ENCODE assay signal across 25 mouse cellular contexts in genomic region chr15:86077934-86078333, GRCm38 (mm10). TPM values are rescaled to one million over a fixed set of nuclear protein-coding genes. Genes with fewer than 3 reads are reported as not detected.
A peak's percentile ranks its signal among the peaks of the same experiment; 100 is the strongest.
DNase-seq lines count a peak whose midpoint lies in the region; ATAC-seq lines count a peak whose summit lies in the region.
"Had no signal": no experiment of that assay in that cellular context is flagged by ENCODE, and none has a peak within 500 bp of the region (broad histone marks: within the 10 kb centered on the region; RNA-seq: fewer than 3 reads in every experiment).

No protein-coding gene starts in this region.

- WGBS in forebrain, embryonic 14.5 days, result 91% methylated on average over 5 of the region's 5 CpGs
- 82% methylated on average over 5 of the region's 5 CpGs for WGBS in forebrain, embryonic 15.5 days
- 46% methylated on average over 5 of the region's 5 CpGs for WGBS in heart, embryonic 10.5 days
- 32% methylated on average over 5 of the region's 5 CpGs for WGBS in heart, embryonic 13.5 days
- WGBS in liver, embryonic 11.5 days, result 65% methylated on average over 5 of the region's 5 CpGs
- 44% methylated on average over 5 of the region's 5 CpGs for WGBS in liver, embryonic 12.5 days (ENCODE audit: insufficient replicate concordance)

- no peaks in the 10 kb centered on the region for H3K36me3 ChIP-seq in forebrain, embryonic 14.5 days (ENCODE audit: control insufficient read depth, insufficient read depth, low read length)
- no peaks in the 10 kb centered on the region for H3K36me3 ChIP-seq in forebrain, embryonic 15.5 days
- peaks cover 2% of the 10 kb centered on the region; the same call in 1 of the 2 replicates for H3K36me3 ChIP-seq in heart, embryonic 10.5 days
- no peaks in the 10 kb centered on the region for H3K36me3 ChIP-seq in heart, embryonic 13.5 days
- H3K36me3 ChIP-seq in liver, embryonic 11.5 days (ENCODE audit: control insufficient read depth, insufficient read depth, low read length), result no peaks in the 10 kb centered on the region
- H3K36me3 ChIP-seq in liver, embryonic 12.5 days, result peaks cover 17% of the 10 kb centered on the region
- H3K36me3 ChIP-seq: embryonic facial prominence, embryonic 12.5 days had no signal

- no peak for DNase-seq in forebrain, embryonic 14.5 days (ENCODE audit: low spot score)
- no peak for DNase-seq in heart, embryonic 10.5 days (ENCODE audit: low spot score)
- DNase-seq in heart, postnatal 10 days, result no peak
- DNase-seq in heart, adult 18-20 months, result no peak
- DNase-seq in liver, embryonic 11.5 days (ENCODE audit: low spot score), result no peak
- DNase-seq: adrenal gland, adult 8-10 months; adrenal gland, postnatal 14 days; adrenal gland, postnatal 36 days; B cell, adult 2 months; cerebellum, adult 11-12 months; cerebellum, adult 2 months; cerebellum, adult 9-10 months; cerebellum, postnatal 10 days; cerebellum, postnatal 25 days had no signal

- intact Hi-C loops in heart, postnatal 10 days (cut with DNase I), result loop anchor here (2.0 kb wide), 1 partner anchor 15 kb away; no protein-coding TSS in a partner anchor

- no peak overlapping the region for H3K9ac ChIP-seq in forebrain, embryonic 14.5 days (ENCODE audit: low read length)
- no peak overlapping the region for H3K9ac ChIP-seq in forebrain, embryonic 15.5 days (replicated peaks)
- H3K9ac ChIP-seq in heart, embryonic 13.5 days, result peak overlapping the region; percentile 28; the same call in 1 of the 2 replicates
- H3K9ac ChIP-seq in liver, embryonic 11.5 days (ENCODE audit: low read depth, low read length), result 0 out of 2 replicates have a peak overlapping the region, but pooled peaks have one; percentile 14
- no peak overlapping the region for H3K9ac ChIP-seq in liver, embryonic 12.5 days
- H3K9ac ChIP-seq: embryonic facial prominence, embryonic 12.5 days; forebrain, embryonic 13.5 days had no signal

- ATAC-seq in forebrain, embryonic 14.5 days, result no peak
- no peak for ATAC-seq in forebrain, embryonic 15.5 days (replicated peaks)
- ATAC-seq in heart, embryonic 13.5 days (ENCODE audit: extremely low read depth, insufficient number of reproducible peaks, low FRiP score, low TSS enrichment), result no peak
- ATAC-seq in liver, embryonic 11.5 days (replicated peaks; ENCODE audit: low FRiP score), result no peak
- ATAC-seq in liver, embryonic 12.5 days, result no peak
- ATAC-seq: activated CD4-positive, CD25-positive, alpha-beta regulatory T cell, adult 4 months; CD4-positive, CD25-positive, alpha-beta regulatory T cell, adult 4 months; forebrain, embryonic 13.5 days; Patski had no signal

- peaks cover 11% of the 10 kb centered on the region for H3K4me1 ChIP-seq in forebrain, embryonic 14.5 days (ENCODE audit: control insufficient read depth, insufficient read depth, low read length)
- peaks cover 26% of the 10 kb centered on the region for H3K4me1 ChIP-seq in forebrain, embryonic 15.5 days
- H3K4me1 ChIP-seq in heart, embryonic 10.5 days, result peaks cover 81% of the 10 kb centered on the region
- peaks cover 85% of the 10 kb centered on the region for H3K4me1 ChIP-seq in heart, embryonic 13.5 days
- peaks cover 21% of the 10 kb centered on the region for H3K4me1 ChIP-seq in liver, embryonic 11.5 days (replicated peaks; ENCODE audit: control insufficient read depth, insufficient read depth, low read length)
- H3K4me1 ChIP-seq in liver, embryonic 12.5 days, result peaks cover 64% of the 10 kb centered on the region

- H3K27me3 ChIP-seq in forebrain, embryonic 14.5 days (replicated peaks; ENCODE audit: control insufficient read depth, insufficient read depth, low read length), result no peaks in the 10 kb centered on the region
- no peaks in the 10 kb centered on the region for H3K27me3 ChIP-seq in forebrain, embryonic 15.5 days
- no peaks in the 10 kb centered on the region for H3K27me3 ChIP-seq in heart, embryonic 10.5 days (ENCODE audit: insufficient read depth, poor library complexity, severe bottlenecking)
- no peaks in the 10 kb centered on the region for H3K27me3 ChIP-seq in heart, embryonic 13.5 days (replicated peaks)
- H3K27me3 ChIP-seq in liver, embryonic 11.5 days (replicated peaks; ENCODE audit: control insufficient read depth, insufficient read depth, low read length), result no peaks in the 10 kb centered on the region
- H3K27me3 ChIP-seq in liver, embryonic 12.5 days (replicated peaks), result no peaks in the 10 kb centered on the region
- H3K27me3 ChIP-seq: embryonic facial prominence, embryonic 12.5 days; forebrain, embryonic 13.5 days; Patski had no signal

- no peaks in the 10 kb centered on the region for H3K9me3 ChIP-seq in forebrain, embryonic 14.5 days (replicated peaks; ENCODE audit: control insufficient read depth, low read length)
- no peaks in the 10 kb centered on the region for H3K9me3 ChIP-seq in forebrain, embryonic 15.5 days
- no peaks in the 10 kb centered on the region for H3K9me3 ChIP-seq in heart, embryonic 10.5 days
- no peaks in the 10 kb centered on the region for H3K9me3 ChIP-seq in heart, embryonic 13.5 days
- H3K9me3 ChIP-seq in liver, embryonic 11.5 days (ENCODE audit: control insufficient read depth, low read length), result no peaks in the 10 kb centered on the region
- no peaks in the 10 kb centered on the region for H3K9me3 ChIP-seq in liver, embryonic 12.5 days (replicated peaks)
- H3K9me3 ChIP-seq: embryonic facial prominence, embryonic 10.5 days; embryonic facial prominence, embryonic 12.5 days; forebrain, embryonic 13.5 days; G1E had no signal

- no peak overlapping the region for H3K4me2 ChIP-seq in forebrain, embryonic 14.5 days (ENCODE audit: low read length)
- H3K4me2 ChIP-seq in forebrain, embryonic 15.5 days (replicated peaks), result no peak overlapping the region
- no peak overlapping the region for H3K4me2 ChIP-seq in heart, embryonic 13.5 days
- no peak overlapping the region for H3K4me2 ChIP-seq in liver, embryonic 11.5 days
- no peak overlapping the region for H3K4me2 ChIP-seq in liver, embryonic 12.5 days
- H3K4me2 ChIP-seq: embryonic facial prominence, embryonic 12.5 days; forebrain, embryonic 13.5 days had no signal

- H3K27ac ChIP-seq in forebrain, embryonic 14.5 days (ENCODE audit: low read depth, low read length), result 0 out of 2 replicates have a peak overlapping the region, but pooled peaks have one; percentile 7
- H3K27ac ChIP-seq in forebrain, embryonic 15.5 days (replicated peaks), result no peak overlapping the region
- H3K27ac ChIP-seq in heart, embryonic 10.5 days, result peak overlapping the region; percentile 50; the same call in 1 of the 2 replicates
- H3K27ac ChIP-seq in heart, embryonic 13.5 days (replicated peaks), result no peak overlapping the region
- H3K27ac ChIP-seq in liver, embryonic 11.5 days (ENCODE audit: low read depth, low read length), result no peak overlapping the region; the same call in 1 of the 2 replicates
- H3K27ac ChIP-seq in liver, embryonic 12.5 days, result no peak overlapping the region
- H3K27ac ChIP-seq: embryonic facial prominence, embryonic 10.5 days; embryonic facial prominence, embryonic 12.5 days; forebrain, embryonic 13.5 days had no signal

- H3K4me3 ChIP-seq in forebrain, embryonic 14.5 days (ENCODE audit: low read depth, low read length), result no peak overlapping the region
- no peak overlapping the region for H3K4me3 ChIP-seq in forebrain, embryonic 15.5 days
- H3K4me3 ChIP-seq in heart, embryonic 10.5 days, result no peak overlapping the region
- no peak overlapping the region for H3K4me3 ChIP-seq in heart, embryonic 13.5 days
- H3K4me3 ChIP-seq in liver, embryonic 11.5 days (ENCODE audit: low read depth, low read length), result no peak overlapping the region
- H3K4me3 ChIP-seq in liver, embryonic 12.5 days, result no peak overlapping the region
- H3K4me3 ChIP-seq: embryonic facial prominence, embryonic 10.5 days; embryonic facial prominence, embryonic 12.5 days; forebrain, embryonic 13.5 days had no signal

RNA-seq across cellular contexts. Expression of gene Gramd4, which starts 20.4 kb away (rescaled TPM):
- 20.7 and 28.0 TPM in 2 replicates for polyA plus RNA-seq in forebrain, embryonic 14.5 days (2014; fragmentation: Nextera tagmentation; extraction: Ambion mirVana)
- polyA plus RNA-seq in forebrain, embryonic 15.5 days (2015; fragmentation: Nextera tagmentation; extraction: Ambion mirVana), result 48.8 and 52.9 TPM in 2 replicates
- polyA plus RNA-seq in heart, embryonic 10.5 days (2016; fragmentation: Nextera tagmentation; extraction: Ambion mirVana), result 9.6 and 11.6 TPM in 2 replicates
- 10 to 100 TPM; 37.2 to 42.1 TPM for total RNA-seq in heart, postnatal 10 days (2021)
- 11.9 and 12.2 TPM in 2 replicates for polyA plus RNA-seq in heart, embryonic 13.5 days (2015; fragmentation: Nextera tagmentation; extraction: Ambion mirVana)
- 10 to 100 TPM; 32.6 to 32.7 TPM for total RNA-seq in heart, adult 18-20 months (2021)
- 12.6 and 13.9 TPM in 2 replicates for polyA plus RNA-seq in liver, embryonic 11.5 days (2014; fragmentation: Nextera tagmentation; extraction: Ambion mirVana)
- 14.4 and 15.1 TPM in 2 replicates for polyA plus RNA-seq in liver, embryonic 12.5 days (2016; fragmentation: Nextera tagmentation; extraction: Ambion mirVana)

RNA-seq across cellular contexts. Expression of gene Celsr1, which starts 44.4 kb away (rescaled TPM):
- polyA plus RNA-seq in forebrain, embryonic 14.5 days (2014; fragmentation: Nextera tagmentation; extraction: Ambion mirVana), result 8.6 and 9.6 TPM in 2 replicates
- 5.8 and 7.2 TPM in 2 replicates for polyA plus RNA-seq in forebrain, embryonic 15.5 days (2015; fragmentation: Nextera tagmentation; extraction: Ambion mirVana)
- 1.3 and 2.3 TPM in 2 replicates for polyA plus RNA-seq in heart, embryonic 10.5 days (2016; fragmentation: Nextera tagmentation; extraction: Ambion mirVana)
- 10 to 100 TPM; 15.1 to 17.1 TPM for total RNA-seq in heart, postnatal 10 days (2021)
- polyA plus RNA-seq in heart, embryonic 13.5 days (2015; fragmentation: Nextera tagmentation; extraction: Ambion mirVana), result 1.3 and 1.4 TPM in 2 replicates
- total RNA-seq in heart, adult 18-20 months (2021), result 1 to 10 TPM; 5.0 to 5.1 TPM
- polyA plus RNA-seq in liver, embryonic 11.5 days (2014; fragmentation: Nextera tagmentation; extraction: Ambion mirVana), result 0.53 and 1.4 TPM in 2 replicates
- 0.11 and 0.25 TPM in 2 replicates for polyA plus RNA-seq in liver, embryonic 12.5 days (2016; fragmentation: Nextera tagmentation; extraction: Ambion mirVana)
- total RNA-seq: CH12.LX had no signal

Comparison
In these comparisons a context has a peak if more than half of its experiments do, and no peak if none do; other contexts are left out.
1. H3K27ac ChIP-seq: peak in forebrain, embryonic 14.5 days (single experiment) and heart, embryonic 10.5 days (single experiment); none in forebrain, embryonic 15.5 days (single experiment), heart, embryonic 13.5 days (single experiment), liver, embryonic 11.5 days (single experiment) and liver, embryonic 12.5 days (single experiment).
2. H3K9ac ChIP-seq: peak in heart, embryonic 13.5 days (single experiment) and liver, embryonic 11.5 days (single experiment); none in forebrain, embryonic 14.5 days (single experiment), forebrain, embryonic 15.5 days (single experiment) and liver, embryonic 12.5 days (single experiment).